Mouse (Mus musculus) cerebellum, adult 11-12 months (tissue): ENCODE results near the gene Smad1.

Source experiments
- DNase-seq: peaks from one replicate; pipeline ENCODE4 v3.0.0; 2022

The Smad1 gene

GRCm38 (mm10) chr8:79293841-79294240 lies 105.5 kb downstream of the Smad1 start:
- DNase-seq: no peak

- no peak for DNase-seq
These were observed 106.5 kb downstream of the Smad1 start for GRCm38 (mm10) chr8:79292712-79293264.

- DNase-seq: no peak
These were observed 109.7 kb downstream of the Smad1 start for GRCm38 (mm10) chr8:79289592-79289991.

- no peak for DNase-seq
These were observed 110.6 kb downstream of the Smad1 start for GRCm38 (mm10) chr8:79288681-79289080.
